Mouse (Mus musculus) lung, postnatal 10 days (tissue): ENCODE measurements around the gene Pde5a.

ENCODE experiments used
- DNase-seq: peaks from one replicate; pipeline ENCODE4 v3.0.0; 2021

Gene Pde5a

GRCm38 (mm10) chr3:122859829-122860228 is 131.1 kb downstream of the Pde5a start:
- DNase-seq = no peak

- no peak for DNase-seq
Measured at GRCm38 (mm10) chr3:122860573-122861498, 132.1 kb downstream of the Pde5a start.

- DNase-seq = no peak
Measured at GRCm38 (mm10) chr3:122865092-122865491, 136.3 kb downstream of the Pde5a start.

GRCm38 (mm10) chr3:122868270-122868669 is 139.5 kb downstream of the Pde5a start:
- no peak for DNase-seq

GRCm38 (mm10) chr3:122871596-122871995 is 142.8 kb downstream of the Pde5a start:
- DNase-seq = no peak

- no peak for DNase-seq
Measured at GRCm38 (mm10) chr3:122876870-122877269, 148.1 kb downstream of the Pde5a start.

GRCm38 (mm10) chr3:122877543-122877942 is 148.8 kb downstream of the Pde5a start:
- no peak for DNase-seq

GRCm38 (mm10) chr3:122878705-122879315 is 150.1 kb downstream of the Pde5a start:
- no peak for DNase-seq

GRCm38 (mm10) chr3:122887505-122888301 is 159.0 kb downstream of the Pde5a start:
- no peak for DNase-seq

- peak; percentile 13 for DNase-seq
Measured at GRCm38 (mm10) chr3:122888371-122888819, 159.6 kb downstream of the Pde5a start.

GRCm38 (mm10) chr3:122894772-122895171 is 166.0 kb downstream of the Pde5a start, which contains the start of gene Fabp2:
TSS of gene Fabp2 (plus strand) at chr3:122895072.
- no peak for DNase-seq

GRCm38 (mm10) chr3:122895189-122895731 is 166.5 kb downstream of the Pde5a start:
- DNase-seq = no peak

GRCm38 (mm10) chr3:122898254-122898653 is 169.5 kb downstream of the Pde5a start:
- DNase-seq = no peak

GRCm38 (mm10) chr3:122903746-122904433 is 175.1 kb downstream of the Pde5a start:
- peak; percentile 73 for DNase-seq

GRCm38 (mm10) chr3:122907841-122908240 is 179.1 kb downstream of the Pde5a start:
- DNase-seq = no peak
